Mouse (Mus musculus) heart, embryonic 11.5 days (tissue): ENCODE measurements around the gene Slc25a21. TPM values are rescaled to one million over a fixed set of nuclear protein-coding genes. Genes with fewer than 3 reads are reported as not detected.
A peak's percentile ranks its signal among the peaks of the same experiment; 100 is the strongest.

Experiments
- ATAC-seq: fragments of 200-750 bp; cut with Nextera tagmentation; replicated peaks from 2 replicates; pipeline ENCODE4 v1.8.0; 2017; ENCODE audit warnings: moderate library complexity; ENCODE audit not compliant: insufficient number of reproducible peaks, low FRiP score, low TSS enrichment
- H3K27ac ChIP-seq: fragments of 300-500 bp; sonication (generic); 2 replicates; pipeline ENCODE4 v1.5.1; 2014; ENCODE audit warnings: mild to moderate bottlenecking, low read depth, low read length
- H3K27me3 ChIP-seq: fragments of 300-500 bp; sonication (generic); 2 replicates; pipeline ENCODE4 v1.6.1; 2014; ENCODE audit warnings: mild to moderate bottlenecking, low read length, mixed read lengths; ENCODE audit not compliant: control insufficient read depth, insufficient read depth
- H3K36me3 ChIP-seq: fragments of 300-500 bp; sonication (generic); 2 replicates; pipeline ENCODE4 v1.6.1; 2014; ENCODE audit warnings: mild to moderate bottlenecking, low read length, moderate library complexity, mixed read lengths; ENCODE audit not compliant: control insufficient read depth, insufficient read depth
- H3K4me1 ChIP-seq: fragments of 300-500 bp; sonication (generic); 2 replicates; pipeline ENCODE4 v1.6.1; 2014; ENCODE audit warnings: low read length; ENCODE audit not compliant: control insufficient read depth, insufficient read depth
- H3K4me2 ChIP-seq: fragments of 300-500 bp; sonication (generic); 2 replicates; pipeline ENCODE4 v1.6.1; 2014; ENCODE audit warnings: mild to moderate bottlenecking, moderate library complexity
- H3K4me3 ChIP-seq: fragments of 300-500 bp; sonication (generic); 2 replicates; pipeline ENCODE4 v1.5.1; 2014; ENCODE audit warnings: low read depth, low read length
- H3K9ac ChIP-seq: fragments of 300-500 bp; sonication (generic); 2 replicates; pipeline ENCODE4 v1.6.1; 2014; ENCODE audit warnings: mild to moderate bottlenecking, low read depth, low read length, moderate library complexity
- H3K9me3 ChIP-seq: fragments of 300-500 bp; sonication (generic); replicated peaks from 2 replicates; pipeline ENCODE4 v1.6.1; 2016; ENCODE audit warnings: low read length; ENCODE audit not compliant: control insufficient read depth
- WGBS: fragments of 180-500 bp; shearing (Covaris S2); extraction: QIAGEN DNeasy Blood & Tissue Kit; methylation state at CpG from one replicate; pipeline ENCODE4 v1.1.7; 2014; ENCODE audit not compliant: insufficient replicate concordance; 5-methylcytosine and 5-hydroxymethylcytosine counted together
- polyA plus RNA-seq: library from polyadenylated mRNA; unstranded; fragments of >200 nt; fragmentation: Nextera tagmentation; extraction: Ambion mirVana; gene quantifications from 2 replicates; pipeline ENCODE4 v1.2.1, GENCODE M21; 2014

Gene Slc25a21
- polyA plus RNA-seq, 1 experiment from 2014 or later: 6.4 TPM

DNA sequence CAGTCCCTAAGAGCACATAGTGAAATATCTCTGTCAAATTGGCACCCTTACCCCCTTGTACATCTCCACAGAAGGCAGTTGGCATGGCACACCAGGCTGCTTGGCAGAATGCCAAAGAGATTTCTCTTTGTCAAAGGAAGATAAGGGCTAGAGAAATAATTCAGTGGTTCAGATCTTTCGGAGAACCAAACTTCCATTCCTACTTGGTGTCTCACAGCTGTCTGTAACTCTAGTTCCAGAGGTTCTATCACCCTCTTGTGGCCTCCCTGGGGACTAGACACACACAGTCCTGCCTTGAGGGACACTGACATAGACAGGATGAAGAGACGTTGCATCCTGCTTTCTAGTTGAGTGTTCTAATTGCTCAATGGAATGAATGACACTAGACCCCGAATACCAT lies 2.7 kb downstream of the Slc25a21 start:
- H3K36me3 ChIP-seq: no peaks in the 10 kb centered on the region
- H3K27ac ChIP-seq: no peak overlapping the region
- H3K4me3 ChIP-seq: no peak overlapping the region
- ATAC-seq: 0 out of 2 replicates have a peak, but pooled peaks have one; percentile 58
- H3K9ac ChIP-seq: no peak overlapping the region
- H3K27me3 ChIP-seq: peaks cover 10% of the 10 kb centered on the region; the same call in 1 of the 2 replicates
- H3K9me3 ChIP-seq: no peaks in the 10 kb centered on the region
- 21% methylated on average over 3 of the region's 3 CpGs for WGBS
- peak overlapping the region; percentile 12; the same call in 1 of the 2 replicates for H3K4me2 ChIP-seq
- H3K4me1 ChIP-seq: no peaks in the 10 kb centered on the region; the same call in 1 of the 2 replicates

DNA sequence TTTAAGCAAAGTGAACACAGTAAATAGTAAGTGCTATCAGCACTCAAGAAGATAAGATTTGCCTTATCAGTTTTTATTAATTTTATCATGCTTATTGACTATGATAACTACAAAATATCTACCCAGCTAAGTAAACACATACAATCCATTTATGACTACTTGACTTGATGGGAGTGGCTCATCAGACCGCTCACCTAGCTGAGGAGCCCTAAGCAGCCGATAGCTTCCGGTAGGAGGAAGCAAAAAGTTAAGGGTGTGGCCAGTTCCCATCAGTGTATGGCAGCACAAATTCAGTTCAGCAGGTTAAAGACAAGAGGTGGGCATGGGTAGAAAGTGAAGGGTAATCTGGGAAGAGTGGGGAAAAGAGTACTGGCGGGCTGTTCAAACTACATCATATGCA lies 10.2 kb downstream of the Slc25a21 start:
- Histone ChIP-seq H3K9ac (no peak overlapping the region), H3K27me3 (no peaks in the 10 kb centered on the region), H3K4me1 (no peaks in the 10 kb centered on the region), H3K4me2 (no peak overlapping the region), H3K27ac (no peak overlapping the region), H3K4me3 (no peak overlapping the region), H3K36me3 (no peaks in the 10 kb centered on the region), H3K9me3 (no peaks in the 10 kb centered on the region)
- ATAC-seq: no peak
- WGBS: 83% methylated on average over 4 of the region's 4 CpGs

DNA sequence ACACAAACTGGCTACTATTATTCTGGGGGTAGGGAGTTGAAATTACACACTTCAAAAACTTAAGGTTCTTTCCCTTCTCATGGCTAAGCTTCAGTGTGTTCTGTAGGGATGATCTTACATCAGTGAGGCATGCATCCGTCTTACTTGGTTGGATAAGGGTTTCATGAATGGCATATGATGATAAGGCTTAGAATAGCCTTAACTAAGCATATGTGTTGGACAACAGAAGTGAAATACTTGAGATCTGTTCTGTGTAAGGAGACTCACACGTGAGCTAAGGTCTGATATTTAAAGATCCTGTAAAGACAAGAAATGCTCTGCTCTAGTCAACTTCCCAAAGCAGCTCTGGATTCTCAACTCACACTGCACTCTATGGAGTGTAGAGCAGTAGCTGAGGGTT lies 11.1 kb downstream of the Slc25a21 start:
- no peak overlapping the region for H3K9ac ChIP-seq
- WGBS: 60% methylated on average over 2 of the region's 2 CpGs
- no peaks in the 10 kb centered on the region for H3K36me3 ChIP-seq
- H3K27me3 ChIP-seq: no peaks in the 10 kb centered on the region
- no peak overlapping the region for H3K27ac ChIP-seq
- ATAC-seq: no peak
- H3K9me3 ChIP-seq: no peaks in the 10 kb centered on the region
- no peak overlapping the region for H3K4me2 ChIP-seq
- H3K4me3 ChIP-seq: no peak overlapping the region
- no peaks in the 10 kb centered on the region for H3K4me1 ChIP-seq

DNA sequence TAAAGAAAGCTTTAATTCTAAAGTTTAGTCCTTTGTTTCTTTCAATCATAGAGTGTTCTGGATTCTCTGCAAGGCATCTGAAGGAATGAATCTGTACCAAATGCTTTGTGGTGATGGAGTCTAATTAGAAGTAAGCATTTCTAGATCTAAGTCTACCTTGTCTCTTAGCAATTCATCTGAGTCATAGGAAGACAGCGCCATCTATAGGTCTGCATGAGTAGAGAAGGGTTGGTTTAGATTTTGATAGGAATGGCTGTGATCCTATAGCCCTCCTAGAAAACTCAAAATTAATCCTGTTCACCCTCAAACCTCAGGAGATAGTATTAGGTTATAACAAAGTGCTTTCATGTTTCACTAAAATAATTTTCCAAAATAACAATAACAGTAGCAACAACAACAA lies 11.8 kb downstream of the Slc25a21 start:
- 0% methylated on average over 1 of the region's 1 CpGs for WGBS
- no peak for ATAC-seq

DNA sequence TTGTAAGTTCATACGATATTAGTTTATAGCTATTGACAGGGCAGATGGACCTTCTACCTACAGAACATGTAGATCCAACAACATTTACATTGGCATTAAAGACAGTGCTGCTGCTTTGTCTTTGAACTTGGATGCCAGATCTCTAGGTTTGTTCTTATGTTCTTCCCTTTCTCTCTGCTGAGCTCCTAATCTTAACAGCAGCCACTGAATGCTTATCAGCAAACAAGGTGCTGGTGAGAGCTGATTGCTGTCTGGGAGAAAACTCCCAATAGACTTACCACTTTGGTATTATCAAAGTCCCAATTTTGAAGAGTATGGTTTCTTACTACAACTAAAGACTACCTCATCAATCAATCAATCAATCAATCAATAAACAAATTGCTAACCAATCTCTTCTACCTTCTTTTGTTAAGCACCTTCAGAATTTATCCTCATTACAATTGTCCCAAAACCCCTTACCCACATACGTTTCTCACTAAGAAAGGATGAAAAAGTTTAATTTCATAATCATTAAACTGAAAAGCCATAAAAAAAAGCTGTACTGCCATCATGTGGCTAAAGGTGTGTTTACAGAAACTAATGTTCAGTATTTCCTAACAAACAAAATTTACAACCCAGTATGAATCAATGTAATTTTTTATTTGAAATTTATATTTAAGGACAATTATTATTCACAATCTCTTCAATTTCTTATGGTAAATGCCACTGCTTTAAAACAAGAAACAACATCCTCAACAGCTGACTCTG lies 12.7 kb downstream of the Slc25a21 start:
- H3K4me1 ChIP-seq: no peaks in the 10 kb centered on the region
- H3K9me3 ChIP-seq: no peaks in the 10 kb centered on the region
- H3K36me3 ChIP-seq: no peaks in the 10 kb centered on the region
- ATAC-seq: no peak
- H3K27me3 ChIP-seq: no peaks in the 10 kb centered on the region
- no peak overlapping the region for H3K4me2 ChIP-seq
- 67% methylated on average over 2 of the region's 2 CpGs for WGBS
- H3K27ac ChIP-seq: no peak overlapping the region
- no peak overlapping the region for H3K9ac ChIP-seq
- no peak overlapping the region for H3K4me3 ChIP-seq

More for the DNA sequence above, 11.8 kb downstream of the Slc25a21 start:
- Histone ChIP-seq H3K27ac (no peak overlapping the region), H3K4me1 (no peaks in the 10 kb centered on the region), H3K36me3 (no peaks in the 10 kb centered on the region), H3K9me3 (no peaks in the 10 kb centered on the region), H3K4me2 (no peak overlapping the region), H3K4me3 (no peak overlapping the region), H3K27me3 (no peaks in the 10 kb centered on the region), H3K9ac (no peak overlapping the region)

DNA sequence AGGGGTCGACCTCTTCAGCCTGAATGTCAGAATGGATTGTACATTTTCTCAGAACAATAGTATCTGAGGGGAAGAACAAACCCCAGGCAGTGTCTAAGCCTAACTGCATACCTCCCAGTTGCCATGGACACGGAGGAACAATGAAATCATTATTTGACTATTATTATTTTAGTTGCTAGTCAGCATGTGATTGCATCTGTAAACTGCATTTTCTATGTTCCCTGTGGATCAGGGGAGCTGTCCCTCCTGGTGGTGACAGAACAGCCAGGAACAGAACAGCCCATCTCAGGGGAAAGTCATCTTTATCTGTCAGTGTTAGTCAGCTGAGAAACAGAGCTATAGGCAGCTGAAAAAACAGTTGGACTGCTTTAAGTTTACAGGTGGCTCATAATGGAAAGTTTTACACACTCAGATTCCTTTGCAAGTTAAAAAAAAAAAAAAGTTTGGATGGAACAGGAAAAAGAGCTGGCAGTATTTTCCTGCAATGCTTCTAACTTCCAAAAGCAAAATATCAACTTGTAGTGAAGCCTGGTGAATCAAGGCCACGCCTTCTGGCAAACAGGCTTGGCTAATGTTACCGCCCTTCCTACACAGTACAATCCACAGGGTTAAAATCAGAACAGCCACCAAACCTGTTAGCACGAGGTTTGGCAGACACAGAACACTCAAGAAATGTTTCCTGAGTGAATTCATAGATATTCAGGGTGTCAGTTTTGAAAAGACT lies 17.6 kb downstream of the Slc25a21 start:
- Histone ChIP-seq H3K4me2 (no peak overlapping the region), H3K9ac (no peak overlapping the region), H3K36me3 (no peaks in the 10 kb centered on the region), H3K4me1 (no peaks in the 10 kb centered on the region), H3K9me3 (no peaks in the 10 kb centered on the region), H3K27ac (no peak overlapping the region), H3K27me3 (no peaks in the 10 kb centered on the region), H3K4me3 (no peak overlapping the region)
- 41% methylated on average over 5 of the region's 5 CpGs for WGBS
- ATAC-seq: no peak

DNA sequence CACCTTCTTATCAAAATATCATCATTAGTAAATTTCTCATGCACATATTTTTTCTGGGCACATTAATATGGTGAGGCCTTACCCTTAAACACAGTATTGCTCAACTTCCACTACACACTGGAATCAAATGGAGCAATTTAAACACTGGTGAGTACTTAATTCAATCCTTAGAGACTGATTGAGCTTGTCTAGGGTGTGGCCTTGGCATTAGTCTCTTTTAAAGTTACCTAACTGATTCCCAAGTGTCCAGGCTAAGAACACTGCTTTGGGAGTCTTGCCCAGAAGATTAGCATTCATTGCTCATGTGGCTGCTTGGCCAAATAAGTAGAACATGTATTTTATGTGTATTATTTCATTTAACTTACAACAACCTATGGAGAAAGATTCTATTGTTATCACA lies 18.5 kb downstream of the Slc25a21 start:
- Histone ChIP-seq H3K4me1 (no peaks in the 10 kb centered on the region), H3K4me3 (no peak overlapping the region), H3K27ac (no peak overlapping the region), H3K9ac (no peak overlapping the region), H3K27me3 (no peaks in the 10 kb centered on the region), H3K36me3 (no peaks in the 10 kb centered on the region), H3K9me3 (no peaks in the 10 kb centered on the region), H3K4me2 (no peak overlapping the region)
- ATAC-seq: no peak

DNA sequence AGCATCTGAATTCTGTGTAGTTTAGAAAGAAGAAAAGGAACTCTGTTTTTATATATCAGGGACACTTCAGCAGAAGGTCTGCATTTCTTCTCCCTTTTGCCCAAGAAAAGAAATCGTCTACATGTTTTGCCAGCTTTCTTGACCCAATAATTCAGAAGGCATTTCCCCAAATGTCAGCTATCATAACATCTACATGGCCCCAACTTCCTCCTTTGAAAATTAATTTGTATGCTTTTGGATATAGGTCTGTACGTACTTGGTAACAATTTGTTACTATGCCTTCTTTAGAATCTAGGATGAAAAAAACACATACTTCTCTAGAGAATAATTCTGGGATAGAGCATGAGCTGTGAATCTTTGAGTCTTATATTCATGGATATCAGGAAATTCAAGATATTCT lies 34.0 kb downstream of the Slc25a21 start:
- no peak overlapping the region for H3K9ac ChIP-seq
- H3K4me3 ChIP-seq: no peak overlapping the region
- no peaks in the 10 kb centered on the region for H3K9me3 ChIP-seq
- no peaks in the 10 kb centered on the region for H3K27me3 ChIP-seq
- 0 out of 2 replicates have a peak, but pooled peaks cover 5% of the 10 kb centered on the region for H3K4me1 ChIP-seq
- WGBS: 68% methylated on average over 2 of the region's 2 CpGs
- ATAC-seq: no peak
- no peak overlapping the region for H3K27ac ChIP-seq
- no peaks in the 10 kb centered on the region for H3K36me3 ChIP-seq
- H3K4me2 ChIP-seq: no peak overlapping the region
